Mouse (Mus musculus) WW6 (cell line): Measurements from ENCODE around the gene Gmip.
A peak's percentile ranks its signal among the peaks of the same experiment; 100 is the strongest.

ENCODE experiments used
- DNase-seq: peaks from one replicate; pipeline ENCODE4 v3.0.0-alpha.2; 2013; ENCODE audit warnings: low read depth, low spot score

The Gmip gene

DNA sequence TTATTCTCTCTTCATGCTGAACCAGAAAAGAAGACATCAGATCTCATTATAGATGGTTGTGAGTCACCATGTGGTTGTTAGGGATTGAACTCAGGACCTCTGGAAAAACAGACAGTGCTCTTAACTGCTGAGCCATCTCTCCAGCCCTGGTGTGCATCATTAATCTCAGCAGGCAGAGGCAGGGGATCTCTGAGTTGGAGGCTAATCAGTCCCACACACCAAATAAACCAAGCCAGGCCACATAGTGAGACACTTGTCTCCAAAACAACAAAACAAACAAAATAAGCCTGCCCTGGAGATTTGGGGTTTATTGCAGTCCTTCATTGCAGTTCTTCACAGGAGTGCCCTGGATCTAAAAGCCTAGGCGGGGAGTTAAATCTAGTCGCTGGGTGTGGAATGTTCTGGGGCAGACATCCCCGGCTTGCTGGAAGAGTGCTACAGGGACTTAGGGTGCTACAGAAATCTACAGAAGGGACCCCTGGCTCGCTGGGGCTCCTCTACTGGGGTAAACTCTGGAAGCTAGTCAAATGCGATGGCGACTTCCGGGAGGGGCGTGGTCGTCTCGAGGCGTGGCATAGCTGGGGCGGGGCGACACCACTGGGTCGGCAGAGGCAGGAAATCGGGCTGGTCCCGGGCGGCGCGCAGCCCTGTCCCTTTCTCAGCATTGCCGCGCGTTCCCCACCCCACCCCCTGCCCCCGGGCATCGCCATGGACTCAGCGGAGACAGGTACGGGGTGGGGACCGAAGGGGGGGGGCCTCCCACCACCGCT lies at the start of gene Gmip:
Gene Gmip, plus strand, starts transcription at position 586 of the 770 bp plus-strand sequence.
- DNase-seq, result no peak

DNA sequence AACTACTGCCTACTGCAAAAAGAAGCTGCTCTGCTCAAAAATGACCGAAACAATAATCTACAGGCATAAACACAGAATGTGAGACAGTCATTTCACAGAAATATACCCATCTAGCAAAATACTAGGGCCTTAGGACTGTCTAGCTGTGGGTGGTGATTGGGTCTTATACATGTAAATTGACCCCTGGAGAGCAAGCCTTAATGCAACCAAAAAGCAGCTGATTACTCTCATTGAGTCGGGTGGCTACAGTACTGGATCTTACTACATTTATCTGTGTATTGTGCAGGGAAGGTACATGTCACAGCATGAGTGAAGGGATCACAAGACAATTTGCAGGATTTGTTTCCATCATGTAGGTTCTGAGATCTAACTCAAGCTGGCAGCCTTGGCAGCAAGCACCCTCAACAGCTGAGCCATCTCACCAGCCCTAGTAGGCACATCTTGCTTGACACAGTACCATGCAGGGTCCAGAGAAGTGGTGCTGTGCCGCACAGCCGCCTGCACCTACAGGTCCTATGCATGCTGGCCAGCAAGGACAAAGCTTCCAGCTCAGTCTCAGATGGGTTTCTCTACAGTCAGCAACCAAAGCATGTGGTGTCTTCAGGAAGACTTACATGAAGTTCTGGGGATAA lies 46.5 kb upstream of the Gmip start:
- DNase-seq, result no peak

DNA sequence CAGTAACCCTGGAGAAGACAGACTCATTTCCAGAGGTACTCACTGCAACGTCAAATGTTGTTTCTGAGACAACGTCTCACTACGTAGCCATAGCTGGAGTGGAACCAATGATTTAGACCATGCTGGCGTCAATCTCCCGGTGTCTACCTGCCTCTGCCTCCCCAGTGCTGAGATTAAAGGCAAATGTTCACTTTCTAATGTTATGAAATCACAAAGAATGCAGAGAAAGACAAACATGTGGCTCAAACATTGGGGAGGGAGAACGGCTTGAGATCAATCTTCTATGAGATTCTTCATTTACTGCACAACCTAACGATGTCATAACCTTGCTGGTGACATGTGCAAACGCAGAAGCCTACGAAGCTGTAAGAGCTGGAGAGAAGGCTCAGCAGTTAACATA lies 37.3 kb upstream of the Gmip start:
- no peak for DNase-seq

DNA sequence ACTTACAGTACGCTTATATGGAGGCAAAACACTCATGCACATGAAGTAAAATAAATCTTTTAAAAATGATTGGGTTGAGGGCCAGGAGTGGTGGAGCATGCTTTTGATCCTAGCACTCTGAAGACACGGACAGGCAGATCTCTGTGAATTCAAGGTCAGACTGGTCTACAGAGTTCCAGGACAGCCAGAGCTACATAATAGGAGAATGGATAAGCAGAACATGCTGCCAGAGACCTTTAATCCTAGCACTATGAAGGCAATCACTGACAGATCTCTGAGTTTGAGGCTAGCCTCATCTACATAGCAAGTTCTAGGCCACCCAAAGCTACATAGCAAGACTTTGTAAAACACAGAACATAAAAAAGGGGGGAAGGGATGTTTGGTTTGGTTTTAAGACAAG lies 36.4 kb upstream of the Gmip start:
- no peak for DNase-seq

DNA sequence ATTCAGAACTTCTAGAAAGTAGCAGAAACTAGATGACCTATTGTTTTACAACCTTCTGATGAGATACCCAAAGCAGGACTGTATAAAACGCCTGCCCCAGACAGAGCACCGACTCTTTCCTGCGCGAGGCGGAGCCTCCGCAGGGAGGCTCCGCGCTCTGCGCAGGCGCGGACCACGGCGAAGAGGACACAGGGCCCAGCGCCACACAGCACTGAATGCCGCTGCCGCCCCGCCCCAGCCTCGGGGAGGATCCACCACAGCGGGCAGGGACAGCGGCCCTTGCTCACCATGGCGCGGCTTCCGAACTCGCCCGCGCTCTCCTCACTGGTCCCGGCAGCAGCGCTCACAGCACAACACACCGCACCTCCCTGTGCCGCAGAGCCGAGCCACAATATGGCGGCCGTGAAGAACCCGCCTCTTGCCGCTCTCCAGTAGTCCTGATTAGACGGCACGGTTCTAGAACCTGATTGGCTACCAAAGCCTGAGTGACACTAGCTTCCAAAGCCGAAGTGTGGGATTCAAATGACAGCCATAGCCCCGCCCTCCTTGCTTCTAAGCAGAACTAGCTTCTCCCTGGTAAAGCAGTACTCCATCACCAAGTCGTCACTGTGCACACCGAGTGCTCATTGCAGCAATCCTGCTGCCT lies 33.9 kb upstream of the Gmip start, which contains the start of gene Gm20422:
Gene Gm20422, minus strand, starts transcription at position 384 of the 646 bp plus-strand sequence.
- peak; percentile 93 for DNase-seq

DNA sequence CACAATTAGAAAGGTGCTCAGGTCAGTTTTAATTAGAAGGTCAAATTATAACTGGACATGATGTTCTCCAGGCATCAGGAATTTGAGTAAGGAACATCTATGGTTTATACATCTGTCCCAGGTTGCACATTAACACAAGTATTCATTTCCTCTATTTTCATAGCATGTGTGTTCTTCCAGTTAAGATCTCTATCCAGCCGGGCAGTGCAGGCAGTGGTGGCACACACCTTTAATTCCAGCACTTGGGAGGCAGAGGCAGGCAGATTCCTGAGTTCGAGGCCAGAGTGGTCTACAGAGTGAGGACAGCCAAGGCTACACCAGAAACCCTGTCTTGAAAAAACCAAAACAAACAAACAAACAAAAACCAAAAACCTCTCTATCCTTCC lies 33.3 kb upstream of the Gmip start:
- no peak for DNase-seq

DNA sequence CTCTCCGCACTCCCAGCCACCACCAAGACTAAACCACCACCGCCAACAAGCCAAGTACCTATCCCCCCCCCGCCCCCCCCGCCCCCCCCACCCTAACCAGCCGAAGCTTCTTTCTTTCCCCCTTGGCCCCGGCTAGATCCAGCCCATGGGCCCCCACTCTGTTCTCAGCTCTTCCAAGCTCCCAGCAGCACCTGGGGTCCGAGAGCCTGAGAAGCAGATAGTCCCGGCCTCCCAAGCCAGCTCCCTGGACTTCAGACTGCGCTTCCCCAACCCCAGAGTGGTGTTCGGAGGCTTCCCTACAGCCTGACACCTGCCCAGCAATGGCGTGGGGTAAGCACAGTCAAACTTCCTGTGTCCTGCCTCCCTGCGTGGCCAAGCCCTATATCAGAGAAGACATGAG lies 31.4 kb upstream of the Gmip start:
- no peak for DNase-seq

DNA sequence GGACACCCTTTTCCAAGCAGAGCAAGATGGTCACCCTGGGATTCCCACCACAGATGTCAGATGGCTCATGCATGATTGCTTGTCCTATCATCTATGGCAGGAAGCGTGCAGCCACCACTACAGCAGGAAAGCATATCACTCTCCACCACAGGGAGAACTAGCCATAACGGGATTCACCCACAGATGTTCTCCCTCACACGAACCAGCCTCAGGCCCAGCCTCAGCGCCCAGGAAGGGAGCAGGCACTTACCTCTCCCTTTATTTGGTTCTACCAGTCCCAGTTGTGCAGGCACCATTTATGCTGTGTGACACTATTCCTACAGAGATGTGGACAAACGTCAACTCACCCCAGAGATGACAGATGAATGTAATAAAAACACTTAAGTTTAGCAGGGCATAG lies 19.4 kb upstream of the Gmip start:
- no peak for DNase-seq

DNA sequence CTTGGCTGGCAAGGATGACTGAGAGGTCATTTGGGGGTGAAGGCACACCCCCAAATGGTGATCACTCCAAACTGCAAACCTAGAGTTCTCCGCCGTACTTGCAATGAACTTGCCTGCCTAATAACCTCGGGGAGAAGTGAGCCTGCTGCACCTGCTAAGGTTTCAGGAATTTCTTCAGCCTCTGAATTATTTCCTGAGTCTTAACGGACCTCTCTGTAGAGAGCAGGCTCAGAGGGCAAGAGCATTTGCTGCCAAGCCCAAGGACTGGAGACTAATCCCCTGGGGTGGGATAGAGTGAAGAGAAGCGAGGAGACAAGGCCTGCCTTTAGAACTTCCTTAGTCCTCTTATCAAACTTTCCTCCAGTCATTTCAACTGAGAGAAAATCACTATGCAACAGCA lies 18.7 kb upstream of the Gmip start:
- DNase-seq, result no peak

DNA sequence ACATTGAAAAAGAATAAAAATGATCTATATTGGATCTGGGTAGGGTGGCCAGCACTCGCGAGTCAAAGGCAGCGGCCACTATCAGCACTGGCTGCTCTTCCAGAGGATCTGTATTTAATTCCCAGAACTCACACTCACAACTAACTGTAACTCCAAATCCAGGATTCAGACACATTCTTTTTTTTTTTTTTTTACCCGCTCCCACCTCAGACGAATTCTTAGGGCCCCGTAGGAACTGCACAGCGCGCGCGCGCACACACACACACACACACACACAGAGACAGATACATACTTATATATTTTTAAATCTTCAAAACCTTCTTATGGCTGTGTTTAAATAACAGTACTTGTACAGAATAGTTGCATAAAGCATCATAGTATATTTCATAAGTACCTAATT lies 18.1 kb upstream of the Gmip start:
- no peak for DNase-seq

DNA sequence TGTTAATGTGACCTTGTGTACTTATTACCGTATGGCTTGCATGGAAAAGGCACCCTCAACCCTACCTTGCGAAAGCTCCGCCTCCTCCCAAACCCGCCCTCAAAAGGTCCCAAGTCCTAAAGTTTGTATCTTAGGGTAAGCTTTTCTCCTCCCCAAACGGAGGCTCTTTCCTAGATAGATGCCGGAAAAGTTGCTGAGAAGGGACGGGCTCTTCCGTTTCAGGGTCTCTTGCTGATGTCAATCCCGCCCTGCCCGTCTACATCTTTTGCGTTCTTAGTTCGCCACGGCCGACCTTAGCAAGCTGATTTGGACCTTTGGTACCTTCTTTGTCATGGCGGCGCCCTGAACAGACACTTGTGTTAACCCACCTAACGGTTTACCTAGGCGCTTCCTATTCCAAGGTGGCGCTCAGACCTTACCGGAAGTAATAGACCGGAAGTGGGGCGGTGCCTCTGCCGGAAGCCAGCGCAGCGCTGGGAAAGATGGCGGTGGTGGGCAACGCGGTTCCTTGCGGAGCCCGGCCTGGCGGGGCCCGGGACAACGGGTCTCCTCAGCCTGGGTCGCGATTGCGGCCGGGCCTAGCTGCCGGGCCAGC lies 17.6 kb upstream of the Gmip start, which contains the start of the genes Atp13a1 and Zfp866:
Gene Atp13a1, plus strand, starts transcription at position 391 of the 595 bp plus-strand sequence.
Gene Zfp866, minus strand, starts transcription at position 406 of the 595 bp plus-strand sequence.
- peak; percentile 85 for DNase-seq

DNA sequence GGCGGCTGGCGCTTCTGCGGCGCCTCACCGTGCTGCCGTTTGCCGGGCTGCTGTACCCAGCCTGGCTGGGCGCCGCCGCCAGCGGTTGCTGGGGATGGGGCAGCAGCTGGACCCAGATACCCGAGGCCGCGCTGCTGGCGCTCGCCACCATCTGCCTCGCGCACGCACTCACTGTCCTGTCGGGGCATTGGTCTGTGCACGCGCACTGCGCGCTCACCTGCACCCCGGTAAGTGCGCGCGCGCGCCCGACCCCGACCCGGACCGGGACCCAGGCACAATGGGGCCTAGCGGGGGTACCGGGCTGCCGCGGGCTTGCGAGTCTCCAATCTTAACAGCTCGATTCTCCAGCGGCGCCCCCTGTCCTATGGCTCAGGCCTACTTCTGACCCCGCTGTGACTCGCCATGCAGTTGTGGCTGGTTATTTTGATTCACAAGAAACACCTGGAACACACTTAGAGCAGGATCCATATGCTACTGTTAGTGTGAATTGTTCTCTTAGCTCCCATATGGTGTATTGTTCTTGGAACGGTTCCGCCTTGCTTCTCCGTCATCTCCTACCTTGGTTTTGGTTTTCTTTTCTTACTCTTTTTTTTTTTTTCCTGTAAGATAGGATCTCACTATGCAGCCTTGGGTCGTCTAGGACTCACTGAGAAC lies 16.9 kb upstream of the Gmip start:
- no peak for DNase-seq

DNA sequence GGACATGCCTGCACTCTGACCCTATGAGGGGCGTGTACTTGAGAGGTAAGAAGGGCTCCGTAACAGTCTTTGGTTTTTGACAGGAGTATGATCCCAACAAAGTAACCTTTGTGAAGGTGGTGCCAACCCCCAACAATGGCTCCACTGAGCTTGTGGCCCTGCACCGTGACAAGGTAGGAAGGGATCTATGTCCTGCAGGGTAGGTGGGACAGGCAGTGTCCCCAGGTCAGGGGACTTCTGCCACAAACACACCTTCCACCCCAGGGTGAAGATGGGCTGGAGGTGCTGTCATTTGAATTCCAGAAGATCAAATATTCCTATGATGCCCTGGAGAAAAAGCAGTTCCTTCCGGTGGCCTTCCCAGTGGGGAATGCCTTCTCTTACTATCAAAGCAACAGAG lies 14.8 kb upstream of the Gmip start:
- no peak for DNase-seq

DNA sequence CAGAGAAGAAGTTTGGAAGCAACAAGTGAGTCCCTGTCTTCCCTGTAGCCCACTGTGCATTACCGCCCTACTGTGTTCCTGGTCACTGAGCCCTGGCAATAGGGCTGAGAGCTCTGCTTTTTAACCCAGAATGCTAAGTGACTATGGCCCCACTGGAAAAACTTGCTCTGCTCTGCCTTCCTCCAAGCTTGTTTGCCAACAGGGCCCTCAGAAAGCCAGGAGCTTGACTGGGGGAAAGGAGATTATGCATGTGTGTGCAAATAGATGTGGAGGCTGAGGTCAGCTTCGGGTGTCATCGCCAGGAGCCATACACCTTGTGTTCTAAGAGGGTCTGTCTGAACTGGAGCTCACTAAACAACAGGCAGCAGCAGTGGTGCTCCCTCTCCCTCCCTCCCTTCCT lies 14.4 kb upstream of the Gmip start:
- DNase-seq, result no peak

DNA sequence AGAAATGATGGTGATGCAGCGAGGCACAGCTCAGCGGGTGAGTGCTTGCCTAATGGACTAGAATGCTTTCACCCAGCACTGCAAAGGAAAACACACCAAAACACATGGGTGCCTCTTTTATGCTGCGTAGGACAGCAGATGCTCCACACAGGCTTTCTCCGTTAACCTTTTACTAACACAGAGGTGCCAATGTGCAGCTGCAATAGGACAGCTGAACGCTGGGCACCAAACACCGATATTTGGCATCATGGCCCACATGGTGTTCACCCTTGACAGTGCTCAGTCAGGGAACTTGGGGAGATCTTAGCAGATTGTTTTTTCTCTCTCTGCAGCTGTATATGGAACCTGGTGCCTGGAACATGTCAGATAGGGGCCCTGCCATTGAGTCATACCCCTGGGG lies 13.6 kb upstream of the Gmip start:
- no peak for DNase-seq

DNA sequence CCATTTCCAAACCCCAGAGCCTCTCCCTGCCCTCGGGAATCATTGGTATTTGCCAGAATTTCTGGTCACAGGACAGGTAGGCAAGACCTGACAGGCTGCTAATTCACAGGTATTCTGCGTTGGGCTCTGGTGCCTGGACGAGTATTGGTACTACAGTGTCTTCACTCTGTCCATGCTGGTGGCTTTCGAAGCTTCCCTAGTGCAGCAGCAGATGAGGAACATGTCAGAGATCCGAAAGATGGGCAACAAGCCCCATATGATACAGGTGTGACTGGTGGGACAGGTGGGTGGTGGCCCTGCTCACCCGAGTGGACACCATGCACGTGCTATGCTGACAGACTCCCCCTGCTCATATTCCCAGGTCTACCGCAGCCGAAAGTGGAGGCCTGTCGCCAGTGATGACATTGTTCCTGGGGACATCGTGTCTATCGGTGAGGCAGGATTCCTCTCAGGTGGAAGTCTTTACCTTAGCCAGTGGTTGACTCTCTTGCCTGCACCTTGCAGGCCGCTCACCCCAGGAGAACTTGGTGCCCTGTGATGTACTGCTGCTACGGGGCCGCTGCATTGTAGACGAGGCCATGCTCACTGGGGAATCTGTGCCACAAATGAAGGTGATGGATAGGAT lies 11.6 kb upstream of the Gmip start:
- DNase-seq, result no peak

DNA sequence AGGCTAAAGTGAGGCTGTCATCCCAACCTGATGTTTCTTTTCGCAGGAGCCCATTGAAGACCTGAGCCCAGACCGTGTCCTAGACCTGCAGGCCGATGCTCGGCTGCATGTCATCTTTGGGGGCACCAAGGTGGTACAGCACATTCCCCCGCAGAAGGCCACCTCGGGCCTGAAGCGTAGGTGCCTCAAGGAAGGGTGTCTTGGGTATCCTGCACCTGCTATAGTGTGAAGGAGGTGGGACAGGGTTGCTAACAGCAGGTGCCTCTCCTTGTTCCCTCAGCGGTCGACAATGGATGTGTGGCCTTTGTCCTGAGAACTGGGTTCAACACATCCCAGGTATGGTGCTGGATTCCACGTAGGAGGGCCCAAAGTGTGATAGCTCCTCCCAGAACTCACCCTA lies 10.8 kb upstream of the Gmip start:
- no peak for DNase-seq

DNA sequence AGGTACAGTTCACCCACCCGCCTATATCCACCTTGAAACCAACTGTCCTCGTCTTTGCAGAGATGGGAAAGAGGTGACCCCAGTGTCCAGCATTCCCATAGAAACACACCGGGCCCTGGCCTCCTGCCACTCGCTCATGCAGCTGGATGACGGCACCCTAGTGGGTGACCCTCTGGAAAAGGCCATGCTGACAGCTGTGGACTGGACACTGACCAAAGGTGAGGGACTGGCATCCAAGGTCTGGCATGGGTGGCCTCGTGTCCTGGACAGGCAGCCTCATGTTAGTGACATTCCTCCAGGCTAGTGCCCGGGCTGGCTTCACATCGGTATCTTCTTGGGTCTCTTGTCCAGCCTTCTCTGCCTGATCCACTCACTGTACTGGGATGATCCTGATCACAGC lies 9.2 kb upstream of the Gmip start:
- DNase-seq, result no peak

DNA sequence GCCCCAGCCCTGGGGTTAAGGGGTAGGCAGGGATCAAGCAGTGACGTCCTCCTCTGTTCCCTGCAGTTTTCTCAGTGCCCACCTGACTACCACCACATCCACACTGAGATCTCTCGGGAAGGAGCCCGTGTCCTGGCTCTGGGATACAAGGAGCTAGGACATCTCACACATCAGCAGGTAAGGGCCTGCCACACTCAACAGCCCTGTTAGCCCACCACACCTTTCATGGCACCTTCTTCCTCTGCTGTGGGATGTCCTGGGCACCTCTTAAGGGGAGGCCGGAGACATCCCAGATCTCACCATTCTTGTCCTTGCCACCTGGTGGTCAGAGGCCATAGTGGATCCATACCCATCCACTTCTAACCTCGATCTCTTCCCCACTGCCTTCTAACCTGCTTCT lies 8.5 kb upstream of the Gmip start:
- DNase-seq, result no peak

DNA sequence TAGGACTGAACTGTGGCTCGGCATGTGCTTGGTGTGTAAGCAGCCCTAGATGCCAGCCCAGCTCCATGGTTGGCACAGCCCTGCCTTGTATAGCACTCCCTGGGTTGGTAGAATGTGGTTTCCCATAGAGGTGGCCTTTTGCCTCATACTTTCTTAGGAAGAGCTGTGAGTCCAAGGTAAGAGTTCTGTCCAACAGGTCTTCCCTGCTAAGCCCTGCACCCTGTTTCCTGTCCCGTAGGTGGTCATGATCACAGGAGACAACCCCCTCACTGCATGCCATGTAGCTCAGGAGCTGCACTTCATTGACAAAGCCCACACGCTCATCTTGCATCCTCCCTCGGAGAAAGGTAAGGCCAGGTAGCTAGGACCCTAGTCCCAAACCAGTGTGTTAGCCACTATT lies 6.7 kb upstream of the Gmip start:
- DNase-seq, result no peak

DNA sequence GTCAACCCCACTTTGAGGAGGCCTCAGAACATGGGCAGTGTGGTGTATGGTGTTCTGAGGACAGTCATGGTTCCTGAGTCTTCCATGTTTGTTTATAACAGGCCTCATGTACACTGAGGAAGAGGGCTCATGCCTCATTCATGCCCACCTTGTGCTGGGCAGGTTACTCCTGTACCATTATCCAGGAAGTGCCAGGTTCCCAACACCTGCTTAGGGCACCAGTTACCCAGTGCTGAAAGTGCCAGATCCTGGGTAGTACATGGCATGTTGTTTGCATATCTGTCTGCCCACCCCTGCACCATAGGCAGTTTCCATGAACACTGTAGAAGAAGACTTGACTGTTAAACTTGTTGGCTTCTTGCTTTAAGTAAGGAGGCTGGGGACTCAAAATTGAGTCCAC lies 6.3 kb upstream of the Gmip start:
- DNase-seq, result no peak
